Mouse (Mus musculus): Measurements from ENCODE around the gene Tmem242.

GRCm38 (mm10) chr17:5419771-5420518, 20.1 kb downstream of the Tmem242 start:
- TF ChIP-seq CTCF (IDR thresholded peaks at IDR 0.05; ENCODE audit: low read depth) (no peak), EP300 (IDR thresholded peaks at IDR 0.05; ENCODE audit: low read depth) (no peak)

Data from liver, postnatal 0 days (tissue).